Mouse (Mus musculus): ENCODE measurements around the gene 1700093K21Rik.
"Not testable (repeated sequence)": the region's sequence is repeated elsewhere in the genome, so short reads cannot be mapped to it uniquely, and the experiment has no call there.

1700093K21Rik gene

GRCm38 (mm10) chr11:23520473-23521205 is at the start of gene 1700093K21Rik:
Gene 1700093K21Rik (minus strand): TSS chr11:23521155.
- no peak for DNase-seq

- no peak for DNase-seq
Measured at GRCm38 (mm10) chr11:23570130-23570529, 49.2 kb upstream of the 1700093K21Rik start.

GRCm38 (mm10) chr11:23565761-23566160 is 44.8 kb upstream of the 1700093K21Rik start:
- peak; percentile 73 for DNase-seq

- no peak for DNase-seq
Measured at GRCm38 (mm10) chr11:23557039-23557630, 36.2 kb upstream of the 1700093K21Rik start.

GRCm38 (mm10) chr11:23537446-23537845 is 16.5 kb upstream of the 1700093K21Rik start:
- DNase-seq = no peak

GRCm38 (mm10) chr11:23518981-23519380 is 2.0 kb downstream of the 1700093K21Rik start:
- DNase-seq = no peak

- no peak for DNase-seq
Measured at GRCm38 (mm10) chr11:23515315-23515714, 5.6 kb downstream of the 1700093K21Rik start.

- DNase-seq = not testable (repeated sequence)
Measured at GRCm38 (mm10) chr11:23514785-23515184, 6.2 kb downstream of the 1700093K21Rik start.

- not testable (repeated sequence) for DNase-seq
Measured at GRCm38 (mm10) chr11:23504801-23505200, 16.2 kb downstream of the 1700093K21Rik start.

GRCm38 (mm10) chr11:23498609-23499008 is 22.3 kb downstream of the 1700093K21Rik start:
- DNase-seq = peak; percentile 11

GRCm38 (mm10) chr11:23497718-23498509 is 23.0 kb downstream of the 1700093K21Rik start, which contains the start of gene Ahsa2:
Gene Ahsa2 (minus strand): TSS chr11:23498030.
- peak; percentile 100 for DNase-seq

- DNase-seq = peak; percentile 75
Measured at GRCm38 (mm10) chr11:23497335-23497717, 23.6 kb downstream of the 1700093K21Rik start.

- no peak for DNase-seq
Measured at GRCm38 (mm10) chr11:23496661-23497060, 24.3 kb downstream of the 1700093K21Rik start.

GRCm38 (mm10) chr11:23495231-23495630 is 25.7 kb downstream of the 1700093K21Rik start:
- DNase-seq = no peak

- no peak for DNase-seq
Measured at GRCm38 (mm10) chr11:23492048-23492790, 28.7 kb downstream of the 1700093K21Rik start.

- no peak for DNase-seq
Measured at GRCm38 (mm10) chr11:23489955-23490354, 31.0 kb downstream of the 1700093K21Rik start.

Measured in liver (tissue).